Mouse (Mus musculus): ENCODE data around the gene 1700080O16Rik. TPM values are rescaled to one million over a fixed set of nuclear protein-coding genes. Genes with fewer than 3 reads are reported as not detected.

The 1700080O16Rik gene
- not detected for total RNA-seq (2023)

GRCm38 (mm10) chrX:51972672-51973071 lies at the start of gene 1700080O16Rik:
Gene 1700080O16Rik, minus strand, starts transcription at chrX:51972772.

Other genes starting within 250 kb of the 1700080O16Rik start
- not detected for gene Usp26, start 171.5 kb downstream of the 1700080O16Rik start, total RNA-seq (2023)
- 0.41 TPM for gene Gpc4, start 192.5 kb upstream of the 1700080O16Rik start, total RNA-seq (2023)

Data from CD4-positive naive resting alpha-beta T cell, adult 76 days (primary cell).